Mouse (Mus musculus) ovary, postnatal 36 days (tissue): ENCODE measurements around the gene Mgat4e.
A peak's percentile ranks its signal among the peaks of the same experiment; 100 is the strongest.
"Not testable (repeated sequence)": the region's sequence is repeated elsewhere in the genome, so short reads cannot be mapped to it uniquely, and the experiment has no call there.

Source experiments
- DNase-seq: peaks from one replicate; pipeline ENCODE4 v3.0.0; 2022; ENCODE audit warnings: low spot score, mixed read lengths

Gene Mgat4e

GRCm38 (mm10) chr1:134555871-134556670 is 6.6 kb upstream of the Mgat4e start:
- DNase-seq = peak; percentile 67

DNA sequence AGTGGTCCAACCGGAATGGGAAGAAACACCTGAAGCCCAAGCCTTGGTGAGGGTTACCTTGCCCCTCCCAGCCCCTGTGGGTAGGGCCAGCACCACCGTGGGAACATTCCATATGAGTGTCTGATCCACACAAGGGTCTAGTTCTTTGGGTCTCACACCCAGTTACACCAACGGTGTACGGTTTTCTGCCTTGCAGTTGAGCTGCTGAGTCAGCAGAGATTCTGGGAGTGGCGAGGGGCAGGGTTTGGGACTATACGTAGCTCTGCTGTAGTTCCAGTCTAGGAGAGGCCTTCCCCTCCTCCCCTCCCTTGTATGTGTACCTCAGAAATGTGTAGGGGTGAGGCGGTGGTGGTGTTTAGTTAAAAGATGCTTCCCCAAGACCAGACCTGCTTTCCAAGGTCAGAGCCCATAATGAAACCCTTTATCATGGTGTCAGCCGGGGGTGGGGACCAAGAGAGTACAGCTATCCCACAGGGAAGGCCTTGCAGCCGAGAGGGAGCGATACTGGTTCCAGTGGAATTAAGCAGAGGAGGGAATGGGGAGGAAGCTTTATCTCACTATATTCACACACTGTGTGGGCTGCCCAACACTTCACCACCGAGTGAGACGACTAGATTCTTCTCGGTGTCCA is 5.9 kb upstream of the Mgat4e start:
- DNase-seq = peak; percentile 24

- DNase-seq = no peak
Measured at GRCm38 (mm10) chr1:134552396-134552795, 2.9 kb upstream of the Mgat4e start.

DNA sequence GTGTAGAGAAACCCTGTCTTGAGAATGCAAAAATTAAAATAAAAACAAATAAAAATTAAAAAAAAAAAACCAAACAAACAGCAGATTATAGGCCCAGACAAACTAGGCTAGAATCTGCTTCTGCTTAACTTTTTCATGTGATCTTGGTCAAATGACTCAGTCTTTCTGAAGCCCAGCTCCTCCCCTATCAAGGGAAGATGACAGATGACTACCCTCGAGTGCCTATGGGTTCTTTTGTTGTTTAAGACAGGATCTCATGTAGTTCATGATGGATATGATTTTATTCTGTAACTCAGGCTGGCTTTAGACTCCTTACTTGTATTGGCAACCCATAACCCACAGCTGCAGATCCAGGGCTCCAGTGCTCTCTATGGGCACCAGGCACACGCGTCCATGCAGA is 2.4 kb upstream of the Mgat4e start:
- no peak for DNase-seq

DNA sequence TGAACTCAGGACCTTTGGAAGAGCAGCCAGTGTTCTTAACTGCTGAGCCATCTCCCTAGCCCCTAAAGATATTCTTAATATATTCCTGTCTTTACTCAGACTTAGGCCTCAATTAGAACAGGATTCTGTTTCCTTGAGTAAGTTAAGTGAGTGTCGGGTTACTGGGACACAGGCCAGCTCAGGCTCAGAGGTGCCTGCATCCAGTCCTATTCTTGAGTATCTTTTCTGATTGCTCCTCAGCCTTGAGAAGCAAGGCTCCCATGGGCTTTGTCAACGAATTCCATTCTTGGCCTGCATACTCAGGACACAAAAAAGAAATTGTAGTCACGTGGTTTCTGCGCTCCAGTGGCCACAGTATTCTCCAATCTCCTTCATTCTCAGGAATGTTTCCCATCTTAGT is 1.3 kb downstream of the Mgat4e start:
- DNase-seq = no peak

GRCm38 (mm10) chr1:134540610-134541009 is 8.9 kb downstream of the Mgat4e start:
- DNase-seq = no peak

GRCm38 (mm10) chr1:134535513-134535912 is 14.0 kb downstream of the Mgat4e start:
- no peak for DNase-seq

DNA sequence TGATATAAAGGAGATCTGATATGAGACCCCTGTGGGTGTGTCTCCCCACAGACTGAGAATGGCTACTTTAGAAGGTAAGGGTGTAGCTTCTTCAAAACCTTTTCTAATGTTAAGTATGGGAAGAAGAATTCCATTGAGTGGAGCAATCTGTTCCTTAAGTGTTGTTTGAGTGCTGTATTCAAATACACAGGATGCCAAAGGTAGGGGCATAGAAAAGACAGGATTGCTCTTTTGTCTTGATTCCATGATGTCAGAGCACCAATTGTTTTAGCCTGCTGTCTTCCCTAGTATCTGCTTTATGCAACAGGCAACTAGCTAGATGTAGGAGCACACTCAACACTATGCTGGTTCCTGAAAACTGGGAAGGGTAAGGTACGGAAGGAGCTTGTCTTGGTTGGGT is 14.4 kb downstream of the Mgat4e start:
- DNase-seq = no peak

DNA sequence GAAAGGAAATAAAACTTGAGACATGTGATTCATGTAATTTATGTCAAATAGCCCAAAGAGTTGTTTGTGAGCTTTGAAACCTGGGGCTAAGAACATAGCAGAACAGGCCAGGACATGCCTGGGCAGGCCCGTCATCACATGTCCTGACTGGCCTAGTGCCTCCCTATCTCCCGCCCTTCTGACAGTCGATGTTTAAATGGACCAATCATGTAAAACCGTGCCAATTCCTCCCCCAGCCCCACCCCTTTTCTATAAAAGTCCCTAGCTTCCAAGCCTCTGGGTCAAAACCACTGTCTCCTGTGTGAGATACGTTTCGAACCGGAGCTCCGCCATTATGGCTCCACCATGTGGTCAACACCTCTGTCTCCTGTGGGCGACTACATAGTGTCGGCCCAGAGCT is 15.8 kb downstream of the Mgat4e start:
- DNase-seq = not testable (repeated sequence)

GRCm38 (mm10) chr1:134530618-134531017 is 18.9 kb downstream of the Mgat4e start:
- DNase-seq = no peak

DNA sequence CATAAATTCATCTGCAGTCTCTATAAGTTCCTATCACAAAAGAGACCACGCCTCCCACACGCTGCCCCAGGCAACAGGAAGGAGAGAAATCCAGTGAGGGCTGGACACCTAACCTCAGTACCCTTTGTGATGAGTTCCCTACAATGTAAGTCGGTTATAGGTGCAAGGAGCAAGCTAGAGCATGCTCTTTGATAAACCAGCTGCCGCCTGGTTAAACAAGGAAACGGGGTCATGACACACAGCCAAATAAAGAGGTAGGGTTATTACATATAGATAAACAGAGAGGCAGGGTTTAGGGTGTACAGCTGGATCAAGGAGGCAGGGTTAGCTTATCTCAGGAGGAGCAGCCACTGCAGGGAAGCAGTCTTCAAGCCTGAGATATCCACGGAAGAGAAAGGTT is 22.7 kb downstream of the Mgat4e start:
- no peak for DNase-seq

GRCm38 (mm10) chr1:134525015-134525414 is 24.5 kb downstream of the Mgat4e start:
- no peak for DNase-seq

DNA sequence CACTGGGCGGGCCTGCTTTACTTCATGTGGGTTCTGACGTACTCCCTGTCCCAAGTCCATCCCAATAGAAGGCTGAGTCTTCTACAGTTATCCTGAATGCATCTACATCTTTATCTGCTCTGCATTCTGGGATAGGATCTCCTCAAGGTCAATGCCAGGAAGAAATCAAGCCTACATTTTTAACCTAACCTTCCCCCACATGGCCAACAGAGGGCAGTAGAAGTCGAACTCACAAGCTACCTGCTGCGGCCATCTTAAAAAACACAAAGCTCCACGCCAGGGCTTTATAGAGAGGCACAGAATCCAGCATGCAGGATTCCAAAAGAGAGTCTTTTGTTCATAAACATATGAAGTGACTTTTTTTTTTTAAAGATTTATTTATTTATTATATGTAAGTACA is 25.1 kb downstream of the Mgat4e start:
- DNase-seq = no peak

DNA sequence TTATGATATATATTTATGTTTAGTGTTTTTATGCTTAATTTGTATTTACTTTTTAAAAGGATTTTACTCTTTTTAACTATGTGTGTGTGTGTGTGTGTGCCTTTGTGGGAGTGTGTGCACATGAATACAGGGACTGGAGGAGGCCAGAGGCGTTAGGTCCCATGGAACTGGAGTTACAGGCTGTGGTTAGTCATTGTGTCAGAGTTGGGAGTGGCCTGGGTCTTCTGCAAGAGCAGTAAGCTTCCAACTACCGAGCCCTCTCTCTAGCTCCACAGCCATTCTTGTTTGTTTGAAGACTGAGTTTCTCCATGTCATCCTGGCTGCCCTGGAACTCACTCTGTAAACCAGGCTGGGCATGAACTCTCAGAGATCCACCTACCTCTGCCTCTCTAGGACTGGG is 27.2 kb downstream of the Mgat4e start:
- DNase-seq = no peak

DNA sequence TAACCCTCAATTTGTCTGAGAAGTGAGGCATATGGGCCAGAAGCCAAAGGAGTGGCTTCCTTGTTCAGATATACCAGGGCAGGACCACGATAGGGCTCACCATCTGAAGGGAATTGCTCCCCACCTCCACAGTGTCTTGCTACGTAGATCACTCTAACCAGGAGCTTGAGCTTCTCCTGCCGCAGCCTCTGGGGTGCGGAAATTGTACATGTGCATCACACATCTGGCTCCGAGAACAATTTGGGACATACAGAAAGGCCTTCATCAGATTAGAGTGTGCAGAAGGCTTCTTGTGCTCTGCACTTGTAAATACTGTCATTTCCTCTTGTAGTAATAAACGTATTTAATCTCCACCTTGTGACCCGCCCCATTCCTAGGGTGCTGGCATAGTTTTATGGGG is 28.3 kb downstream of the Mgat4e start:
- no peak for DNase-seq

- DNase-seq = no peak
Measured at GRCm38 (mm10) chr1:134520001-134520721, 29.3 kb downstream of the Mgat4e start.

DNA sequence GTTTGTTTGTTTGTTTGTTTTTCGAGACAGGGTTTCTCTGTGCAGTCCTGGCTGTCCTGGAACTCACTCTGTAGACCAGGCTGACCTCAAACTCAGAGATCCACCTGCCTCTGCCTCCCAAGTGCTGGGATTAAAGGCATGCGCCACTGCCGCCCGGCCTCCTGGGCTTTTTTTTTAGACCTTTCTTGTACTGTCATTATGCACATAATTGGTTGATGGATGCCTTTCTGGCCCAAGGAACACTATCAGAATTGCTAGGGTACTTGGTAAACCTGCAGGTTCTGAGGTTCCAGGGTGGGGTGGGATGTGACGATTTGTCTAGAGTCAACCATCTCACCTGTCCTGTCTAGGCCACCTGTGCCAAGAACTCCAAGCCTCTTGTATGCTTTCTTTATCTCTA is 30.3 kb downstream of the Mgat4e start:
- DNase-seq = not testable (repeated sequence)

- peak; percentile 70 for DNase-seq
Measured at GRCm38 (mm10) chr1:134518677-134519076, 30.8 kb downstream of the Mgat4e start.

DNA sequence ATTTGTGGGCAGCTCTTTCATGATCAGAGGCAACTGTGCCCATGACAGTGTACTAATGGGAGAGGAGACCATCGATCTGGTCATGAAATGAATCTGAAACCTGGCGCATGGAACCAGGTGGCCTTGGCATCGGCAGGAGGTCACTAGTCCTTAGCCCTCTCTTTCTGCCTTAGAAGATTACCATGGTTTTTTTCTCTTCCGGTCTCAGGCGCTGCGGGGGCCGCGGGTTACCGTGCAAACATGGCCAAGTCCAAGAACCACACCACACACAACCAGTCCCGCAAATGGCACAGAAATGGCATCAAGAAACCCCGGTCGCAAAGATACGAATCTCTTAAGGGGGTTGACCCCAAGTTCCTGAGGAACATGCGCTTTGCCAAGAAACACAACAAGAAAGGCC is 31.6 kb downstream of the Mgat4e start:
- DNase-seq = not testable (repeated sequence)

DNA sequence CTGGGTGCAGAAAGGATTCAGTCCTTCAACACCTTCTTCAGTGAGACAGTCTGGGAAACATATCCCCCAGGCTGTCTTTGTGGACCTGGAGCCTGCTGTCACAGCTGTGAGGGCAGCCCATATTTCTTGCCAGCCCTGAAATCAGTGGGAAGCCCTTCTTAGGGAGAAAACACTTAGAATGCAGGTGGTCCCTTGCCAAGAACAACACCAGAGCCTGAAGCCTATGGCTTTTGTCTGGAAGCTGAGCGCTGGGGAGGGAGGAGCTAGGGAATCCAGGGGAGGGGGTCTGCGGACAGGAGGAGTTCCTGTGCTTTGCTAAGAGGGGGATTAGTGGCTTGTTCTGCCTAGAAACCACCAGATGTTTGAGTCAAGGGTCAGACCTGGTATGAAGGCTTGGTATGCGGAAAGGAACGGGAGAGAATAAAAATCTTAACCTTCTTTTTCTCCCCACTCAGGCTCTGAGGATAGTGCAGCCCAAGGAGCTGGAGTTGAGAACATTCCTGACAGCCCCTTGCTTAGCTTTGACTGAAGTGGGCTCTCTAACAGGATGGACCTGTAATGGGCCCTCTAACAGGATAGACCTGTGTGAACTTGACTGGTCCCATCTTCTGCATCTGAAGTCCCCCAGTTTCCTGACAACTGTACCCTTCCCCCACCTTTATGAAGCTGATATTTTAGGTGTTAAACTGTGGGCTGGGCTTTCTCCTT is 32.8 kb downstream of the Mgat4e start:
- no peak for DNase-seq

DNA sequence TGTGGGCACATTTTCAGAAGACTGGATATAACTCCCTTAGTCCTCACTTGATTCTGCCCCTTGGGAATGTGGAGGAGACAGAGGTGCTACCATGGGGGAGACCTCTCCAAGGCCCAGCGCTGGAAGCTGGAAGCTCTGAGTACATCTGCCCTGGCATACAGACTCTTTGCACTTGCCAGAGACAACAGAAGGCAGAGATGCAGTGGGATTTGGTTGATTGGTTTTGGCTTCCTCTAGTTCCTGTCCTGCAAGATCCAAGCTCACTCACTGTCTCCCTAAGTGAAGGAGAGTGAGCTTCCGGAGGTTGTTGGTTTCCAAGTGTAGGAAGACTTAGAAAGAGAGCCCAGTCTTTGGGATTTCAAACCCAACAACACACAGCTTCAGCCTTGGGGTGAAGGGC is 33.6 kb downstream of the Mgat4e start:
- no peak for DNase-seq

DNA sequence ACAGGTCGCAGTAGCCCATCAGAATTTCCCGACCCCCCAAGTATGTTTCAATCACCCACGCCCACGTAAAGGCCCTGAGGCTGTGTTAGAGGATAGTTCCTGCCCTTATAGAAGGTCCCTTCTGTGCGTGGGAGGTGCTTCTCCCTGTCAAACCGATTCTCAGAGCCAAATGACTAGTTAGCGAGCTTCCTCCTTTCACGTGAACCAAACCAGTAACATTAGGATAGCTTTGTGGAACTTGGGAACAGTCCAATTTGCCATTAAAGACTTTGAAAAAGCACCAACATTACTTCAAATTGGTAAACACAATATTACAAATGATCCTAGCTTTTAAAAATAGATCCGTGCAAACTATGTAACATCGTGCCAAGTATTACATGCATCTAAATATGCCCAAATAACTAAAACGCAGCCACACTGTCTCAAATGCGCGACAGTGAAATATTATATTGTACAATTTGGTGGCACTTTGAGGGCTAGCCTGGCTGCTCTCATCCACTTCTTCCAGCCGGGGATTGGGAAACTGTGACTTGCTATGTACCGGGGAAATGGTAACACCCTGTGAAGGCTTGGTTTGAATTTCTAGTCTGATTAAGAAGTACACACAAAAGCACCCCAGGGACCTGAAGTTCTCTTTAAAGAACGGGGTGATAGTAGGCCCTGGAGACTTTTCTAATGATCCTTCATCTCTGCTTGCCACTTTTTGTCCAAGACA is 35.4 kb downstream of the Mgat4e start:
- no peak for DNase-seq
